Mouse (Mus musculus) hindbrain, embryonic 15.5 days (tissue): ENCODE measurements around the gene Tead4. TPM values are rescaled to one million over a fixed set of nuclear protein-coding genes. Genes with fewer than 3 reads are reported as not detected.
"Not testable (repeated sequence)": the region's sequence is repeated elsewhere in the genome, so short reads cannot be mapped to it uniquely, and the experiment has no call there.

Experiments
- ATAC-seq: fragments of 200-750 bp; cut with Nextera tagmentation; 2 replicates; pipeline ENCODE4 v1.8.0; 2017; ENCODE audit warnings: low read depth, moderate number of reproducible peaks, moderate TSS enrichment; ENCODE audit not compliant: low FRiP score
- H3K27ac ChIP-seq: fragments of 300-500 bp; sonication (generic); replicated peaks from 2 replicates; pipeline ENCODE4 v1.5.1; 2015; ENCODE audit warnings: mild to moderate bottlenecking, inconsistent platforms
- H3K27me3 ChIP-seq: fragments of 300-500 bp; sonication (generic); 2 replicates; pipeline ENCODE4 v1.6.1; 2015; ENCODE audit warnings: control low read depth, inconsistent platforms
- H3K36me3 ChIP-seq: fragments of 300-500 bp; sonication (generic); 2 replicates; pipeline ENCODE4 v1.6.1; 2015; ENCODE audit warnings: control low read depth, inconsistent platforms
- H3K4me1 ChIP-seq: fragments of 300-500 bp; sonication (generic); replicated peaks from 2 replicates; pipeline ENCODE4 v1.6.1; 2015; ENCODE audit warnings: control low read depth, inconsistent platforms
- H3K4me2 ChIP-seq: fragments of 300-500 bp; sonication (generic); 2 replicates; pipeline ENCODE4 v1.6.1; 2015; ENCODE audit warnings: moderate library complexity, mild to moderate bottlenecking, inconsistent platforms
- H3K4me3 ChIP-seq: fragments of 300-500 bp; sonication (generic); 2 replicates; pipeline ENCODE4 v1.5.1; 2015; ENCODE audit warnings: mild to moderate bottlenecking, inconsistent platforms
- H3K9ac ChIP-seq: fragments of 300-500 bp; sonication (generic); 2 replicates; pipeline ENCODE4 v1.6.1; 2015; ENCODE audit warnings: inconsistent platforms
- H3K9me3 ChIP-seq: fragments of 300-500 bp; sonication (generic); 2 replicates; pipeline ENCODE4 v1.6.1; 2016; ENCODE audit warnings: control low read depth, inconsistent platforms
- WGBS: fragments of 180-500 bp; shearing (Covaris S2); methylation state at CpG from one replicate; pipeline ENCODE4 v1.1.7; 2015; 5-methylcytosine and 5-hydroxymethylcytosine counted together
- polyA plus RNA-seq: library from polyadenylated mRNA; unstranded; fragments of >200 nt; fragmentation: Nextera tagmentation; extraction: Ambion mirVana; gene quantifications from 2 replicates; pipeline ENCODE4 v1.2.1, GENCODE M21; 2015

Tead4 gene
- polyA plus RNA-seq, 1 experiment from 2014 or later, result 0.49 TPM

GRCm38 (mm10) chr6:128308311-128308710, 7.7 kb upstream of the Tead4 start:
- no peaks in the 10 kb centered on the region for H3K27me3 ChIP-seq
- WGBS, result 31% methylated on average over 4 of the region's 4 CpGs
- no peaks in the 10 kb centered on the region for H3K4me1 ChIP-seq
- no peak overlapping the region for H3K27ac ChIP-seq
- H3K4me2 ChIP-seq, result no peak overlapping the region
- H3K36me3 ChIP-seq, result no peaks in the 10 kb centered on the region
- no peak overlapping the region for H3K9ac ChIP-seq
- no peaks in the 10 kb centered on the region for H3K9me3 ChIP-seq
- no peak overlapping the region for H3K4me3 ChIP-seq
- peak; percentile 63; the same call in 1 of the 2 replicates for ATAC-seq

GRCm38 (mm10) chr6:128304801-128305200, 4.2 kb upstream of the Tead4 start:
- ATAC-seq, result no peak
- Histone ChIP-seq H3K4me1 (peaks cover 4% of the 10 kb centered on the region), H3K9ac (no peak overlapping the region), H3K36me3 (no peaks in the 10 kb centered on the region), H3K27ac (no peak overlapping the region), H3K4me3 (no peak overlapping the region), H3K4me2 (no peak overlapping the region), H3K27me3 (peaks cover 19% of the 10 kb centered on the region), H3K9me3 (no peaks in the 10 kb centered on the region)
- 86% methylated on average over 4 of the region's 4 CpGs for WGBS

GRCm38 (mm10) chr6:128302640-128303039, 2.0 kb upstream of the Tead4 start:
- peaks cover 40% of the 10 kb centered on the region for H3K27me3 ChIP-seq
- not testable (repeated sequence) for H3K4me2 ChIP-seq, H3K36me3 ChIP-seq, H3K9me3 ChIP-seq, ATAC-seq, H3K27ac ChIP-seq, H3K9ac ChIP-seq, H3K4me3 ChIP-seq
- 72% methylated on average over 3 of the region's 3 CpGs for WGBS
- H3K4me1 ChIP-seq, result peaks cover 10% of the 10 kb centered on the region

- Histone ChIP-seq H3K27me3 (peaks cover 47% of the 10 kb centered on the region), H3K36me3 (no peaks in the 10 kb centered on the region), H3K9me3 (no peaks in the 10 kb centered on the region), H3K4me2 (no peak overlapping the region), H3K4me1 (peaks cover 13% of the 10 kb centered on the region), H3K4me3 (no peak overlapping the region), H3K9ac (no peak overlapping the region), H3K27ac (no peak overlapping the region)
- no peak for ATAC-seq
- WGBS, result 90% methylated on average over 3 of the region's 3 CpGs
Observed at GRCm38 (mm10) chr6:128301891-128302290, 1.3 kb upstream of the Tead4 start.

GRCm38 (mm10) chr6:128301458-128301857, 835 bp upstream of the Tead4 start:
- Histone ChIP-seq H3K9ac (no peak overlapping the region), H3K4me2 (peak overlapping the region; percentile 100), H3K27me3 (peaks cover 51% of the 10 kb centered on the region), H3K36me3 (no peaks in the 10 kb centered on the region), H3K27ac (no peak overlapping the region), H3K4me3 (no peak overlapping the region), H3K9me3 (no peaks in the 10 kb centered on the region), H3K4me1 (peaks cover 17% of the 10 kb centered on the region)
- ATAC-seq, result no peak
- WGBS, result 59% methylated on average over 11 of the region's 11 CpGs

GRCm38 (mm10) chr6:128299292-128300133, 1.1 kb downstream of the Tead4 start:
- H3K9me3 ChIP-seq, result no peaks in the 10 kb centered on the region
- no peak overlapping the region for H3K27ac ChIP-seq
- no peaks in the 10 kb centered on the region for H3K36me3 ChIP-seq
- H3K4me2 ChIP-seq, result peak overlapping the region; percentile 100
- ATAC-seq, result peak; percentile 20; the same call in 1 of the 2 replicates
- peaks cover 22% of the 10 kb centered on the region for H3K4me1 ChIP-seq
- WGBS, result 2% methylated on average over 25 of the region's 25 CpGs
- peak overlapping the region; percentile 59 for H3K4me3 ChIP-seq
- peaks cover 51% of the 10 kb centered on the region for H3K27me3 ChIP-seq
- peak overlapping the region; percentile 46; the same call in 1 of the 2 replicates for H3K9ac ChIP-seq

GRCm38 (mm10) chr6:128298246-128298645, 2.4 kb downstream of the Tead4 start:
- H3K9me3 ChIP-seq, result no peaks in the 10 kb centered on the region
- H3K9ac ChIP-seq, result no peak overlapping the region
- 54% methylated on average over 7 of the region's 7 CpGs for WGBS

GRCm38 (mm10) chr6:128296750-128297393, 3.8 kb downstream of the Tead4 start:
- H3K27me3 ChIP-seq, result peaks cover 44% of the 10 kb centered on the region
- no peaks in the 10 kb centered on the region for H3K9me3 ChIP-seq
- peaks cover 22% of the 10 kb centered on the region for H3K4me1 ChIP-seq
- peak; percentile 16; the same call in 1 of the 2 replicates for ATAC-seq
- WGBS, result 36% methylated on average over 11 of the region's 11 CpGs
- H3K9ac ChIP-seq, result no peak overlapping the region
- H3K36me3 ChIP-seq, result no peaks in the 10 kb centered on the region
- no peak overlapping the region for H3K4me2 ChIP-seq
- H3K27ac ChIP-seq, result no peak overlapping the region
- H3K4me3 ChIP-seq, result no peak overlapping the region

More at GRCm38 (mm10) chr6:128298246-128298645, 2.4 kb downstream of the Tead4 start:
- Histone ChIP-seq H3K4me1 (peaks cover 22% of the 10 kb centered on the region), H3K27ac (no peak overlapping the region), H3K36me3 (no peaks in the 10 kb centered on the region), H3K4me3 (no peak overlapping the region), H3K27me3 (peaks cover 51% of the 10 kb centered on the region), H3K4me2 (no peak overlapping the region)
- ATAC-seq, result no peak

GRCm38 (mm10) chr6:128295876-128296749, 4.5 kb downstream of the Tead4 start:
- Histone ChIP-seq H3K9ac (no peak overlapping the region), H3K27ac (no peak overlapping the region), H3K9me3 (no peaks in the 10 kb centered on the region), H3K4me3 (no peak overlapping the region), H3K4me2 (no peak overlapping the region), H3K36me3 (no peaks in the 10 kb centered on the region), H3K27me3 (peaks cover 37% of the 10 kb centered on the region), H3K4me1 (peaks cover 22% of the 10 kb centered on the region)
- whole genome bisulfite sequencing, result 42% methylated on average over 6 of the region's 6 CpGs
- ATAC-seq, result peak; percentile 46

GRCm38 (mm10) chr6:128291284-128291683, 9.3 kb downstream of the Tead4 start:
- no peak overlapping the region for H3K4me3 ChIP-seq
- no peak for ATAC-seq
- H3K27ac ChIP-seq, result no peak overlapping the region
- H3K4me2 ChIP-seq, result no peak overlapping the region
- no peaks in the 10 kb centered on the region for H3K36me3 ChIP-seq
- H3K9me3 ChIP-seq, result no peaks in the 10 kb centered on the region
- H3K27me3 ChIP-seq, result no peaks in the 10 kb centered on the region
- H3K9ac ChIP-seq, result no peak overlapping the region
- WGBS, result 70% methylated on average over 5 of the region's 5 CpGs
- H3K4me1 ChIP-seq, result peaks cover 3% of the 10 kb centered on the region; the same call in 1 of the 2 replicates

- Histone ChIP-seq H3K4me2 (no peak overlapping the region), H3K27me3 (no peaks in the 10 kb centered on the region), H3K27ac (no peak overlapping the region), H3K4me3 (no peak overlapping the region), H3K36me3 (no peaks in the 10 kb centered on the region), H3K9me3 (no peaks in the 10 kb centered on the region), H3K9ac (no peak overlapping the region), H3K4me1 (0 out of 2 replicates have a peak, but pooled peaks cover 4% of the 10 kb centered on the region)
- ATAC-seq, result no peak
- WGBS, result 78% methylated on average over 6 of the region's 6 CpGs
Observed at GRCm38 (mm10) chr6:128288681-128289080, 11.9 kb downstream of the Tead4 start.
